Mouse (Mus musculus): ENCODE measurements around the gene Selenon. TPM values are rescaled to one million over a fixed set of nuclear protein-coding genes. Genes with fewer than 3 reads are reported as not detected.

Gene Selenon
- total RNA-seq, 2 experiments from 2014 or later: 4.9 to 6.1 TPM

DNA sequence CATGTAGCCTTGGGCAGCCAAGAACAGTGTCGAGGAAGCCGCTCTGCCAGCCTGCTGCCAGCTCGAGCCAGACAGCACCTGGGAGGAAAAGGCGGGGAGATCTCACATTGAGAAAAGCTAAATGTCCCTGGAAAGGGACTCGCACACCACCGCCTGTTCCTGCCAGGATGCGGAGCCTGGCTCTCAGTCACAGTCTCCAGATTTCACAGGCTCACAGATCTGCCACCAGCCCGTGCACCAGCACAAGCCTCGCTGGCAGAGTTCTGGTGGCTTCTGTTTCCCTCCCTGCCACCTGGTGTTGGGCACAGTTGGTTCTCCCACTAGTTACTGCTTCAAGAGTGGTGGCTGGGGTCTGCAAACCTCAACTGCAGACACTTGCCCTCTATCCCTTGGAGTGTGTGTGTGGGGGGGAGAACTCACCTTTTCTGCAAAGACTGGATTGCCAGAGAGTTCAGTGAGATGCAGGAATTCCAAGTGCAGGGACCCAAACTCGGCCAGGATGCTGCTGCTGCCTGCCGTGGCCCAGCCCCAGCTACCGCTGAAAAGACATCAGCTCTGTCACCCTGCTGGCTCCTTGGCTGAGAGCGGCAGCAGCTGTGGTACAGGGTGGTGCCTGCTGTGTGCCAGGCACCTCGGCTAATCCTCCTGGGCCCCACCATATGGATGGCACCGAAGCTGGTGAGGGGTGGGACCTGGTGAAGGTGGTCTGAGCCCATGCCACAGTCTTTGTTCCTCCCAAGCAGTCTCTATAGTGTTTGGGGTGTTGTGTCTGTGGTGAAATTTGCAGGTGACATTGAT, 28.6 kb upstream of the Selenon start:
- intact Hi-C loops (cut with DNase I): loop anchor here (5.0 kb wide), 1 partner anchor 132 kb away; no protein-coding TSS in a partner anchor
- no peak for DNase-seq

DNA sequence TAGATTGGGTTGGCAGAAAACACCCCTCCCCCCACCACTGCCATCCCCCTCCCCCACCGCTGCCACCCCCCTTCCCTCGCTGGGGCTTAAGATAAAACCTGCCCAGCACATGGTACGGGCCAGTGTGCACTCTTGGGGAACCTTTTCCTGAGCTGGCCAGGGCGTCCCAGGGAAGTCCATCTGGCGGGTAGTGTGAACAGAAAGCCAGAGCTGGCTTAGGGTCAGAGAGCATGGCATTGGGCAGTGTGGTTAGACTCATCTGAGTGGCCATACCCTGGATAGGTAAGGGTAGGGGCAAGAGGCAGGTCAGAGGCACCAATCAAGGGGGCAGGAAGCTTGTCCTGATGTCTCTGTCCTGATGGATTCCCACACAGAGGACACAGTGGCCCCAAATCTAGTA, 27.7 kb upstream of the Selenon start:
- intact Hi-C loops (cut with DNase I): loop anchor here (5.0 kb wide), 1 partner anchor 133 kb away; no protein-coding TSS in a partner anchor
- no peak for DNase-seq

- no peak for DNase-seq
- intact Hi-C loops (cut with DNase I): no loop called here
Measured at GRCm38 (mm10) chr4:134579212-134579611, 27.2 kb upstream of the Selenon start.

DNA sequence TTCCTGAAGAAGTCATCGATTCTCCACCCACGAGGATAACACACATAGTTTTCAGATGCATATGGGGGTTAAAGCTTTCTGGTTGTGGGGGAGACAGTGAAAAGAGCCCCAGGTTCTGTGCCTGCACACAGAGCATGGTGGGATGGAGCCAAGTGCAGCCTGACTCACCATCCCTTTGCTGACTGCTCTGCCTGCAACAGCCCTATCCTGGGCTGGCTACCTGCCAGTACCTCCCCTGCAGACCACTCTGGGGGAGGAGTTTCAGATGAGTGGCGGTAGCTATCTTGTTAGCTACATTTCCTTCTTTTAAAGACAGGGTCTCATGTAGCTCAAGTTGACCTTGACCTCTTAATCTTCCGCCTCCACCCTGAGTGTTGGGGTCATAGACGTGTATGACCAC, 26.4 kb upstream of the Selenon start:
- intact Hi-C loops (cut with DNase I): no loop called here
- DNase-seq: no peak

DNA sequence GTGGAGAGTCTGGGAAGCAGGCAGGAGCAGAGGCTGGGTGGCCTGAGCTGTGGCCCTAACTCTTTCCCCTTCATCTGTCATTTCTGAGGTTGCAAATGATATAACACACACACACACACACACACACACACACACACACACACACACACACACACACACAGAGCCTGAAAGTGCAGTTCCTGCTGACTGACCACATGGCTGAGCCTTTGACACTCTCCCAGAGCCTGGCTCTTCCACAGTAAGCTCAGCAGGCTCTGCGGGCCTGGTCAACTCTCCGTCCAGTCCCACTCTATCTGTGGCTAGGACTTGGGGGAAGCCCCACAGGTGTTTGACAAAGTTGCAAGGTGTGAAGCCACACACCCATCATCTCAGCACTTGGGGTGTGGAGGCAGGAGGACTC, 25.3 kb upstream of the Selenon start:
- DNase-seq: no peak
- intact Hi-C loops (cut with DNase I): no loop called here

DNA sequence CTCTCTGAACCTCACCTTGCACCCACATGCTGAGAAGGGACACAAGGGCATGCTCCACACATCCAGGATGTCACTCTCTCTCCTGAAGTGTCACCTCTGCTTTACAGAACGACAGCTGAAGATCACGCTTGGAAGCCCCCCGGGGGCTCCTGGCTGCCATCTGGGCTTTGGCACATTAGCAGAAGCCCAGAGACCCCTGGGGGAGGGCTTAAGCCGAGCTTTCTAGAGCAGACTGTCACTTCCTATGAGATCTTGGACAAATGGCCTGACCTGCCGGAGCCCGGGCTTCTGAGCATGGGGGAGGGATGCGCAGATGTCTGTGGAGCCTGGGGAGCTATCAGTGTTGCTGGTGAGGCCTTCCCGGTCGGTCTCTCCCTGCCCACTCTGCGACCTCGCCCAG, 23.5 kb upstream of the Selenon start:
- DNase-seq: no peak
- intact Hi-C loops (cut with DNase I): no loop called here

- intact Hi-C loops (cut with DNase I): no loop called here
- DNase-seq: no peak
Measured at GRCm38 (mm10) chr4:134572449-134573300, 20.7 kb upstream of the Selenon start.

- intact Hi-C loops (cut with DNase I): no loop called here
- no peak for DNase-seq
Measured at GRCm38 (mm10) chr4:134570704-134571451, 18.9 kb upstream of the Selenon start.

DNA sequence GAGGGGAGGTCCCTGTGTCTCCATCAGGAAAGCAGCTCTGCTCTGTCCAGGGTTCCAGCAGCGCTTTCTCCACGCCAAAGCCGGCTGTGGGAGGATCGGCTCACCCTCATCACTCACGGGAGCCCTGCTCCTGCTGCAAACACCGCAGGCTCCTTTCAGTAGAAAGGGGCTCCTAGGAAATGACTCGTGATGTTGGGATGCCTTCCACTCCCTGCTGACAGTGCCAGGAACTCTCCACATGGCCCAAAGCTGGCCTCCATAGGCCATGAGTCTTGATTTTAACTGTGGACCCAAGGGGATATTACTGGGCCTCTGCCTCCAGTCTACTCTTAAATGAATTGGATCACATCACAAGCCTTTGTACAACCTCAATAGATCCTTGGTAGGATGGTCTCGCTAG, 17.9 kb upstream of the Selenon start:
- no peak for DNase-seq
- intact Hi-C loops (cut with DNase I): loop anchor here (5.0 kb wide), 1 partner anchor 142 kb away; no protein-coding TSS in a partner anchor

GRCm38 (mm10) chr4:134569205-134569604, 17.2 kb upstream of the Selenon start:
- no peak for DNase-seq
- intact Hi-C loops (cut with DNase I): loop anchor here (5.0 kb wide), 1 partner anchor 143 kb away; no protein-coding TSS in a partner anchor

DNA sequence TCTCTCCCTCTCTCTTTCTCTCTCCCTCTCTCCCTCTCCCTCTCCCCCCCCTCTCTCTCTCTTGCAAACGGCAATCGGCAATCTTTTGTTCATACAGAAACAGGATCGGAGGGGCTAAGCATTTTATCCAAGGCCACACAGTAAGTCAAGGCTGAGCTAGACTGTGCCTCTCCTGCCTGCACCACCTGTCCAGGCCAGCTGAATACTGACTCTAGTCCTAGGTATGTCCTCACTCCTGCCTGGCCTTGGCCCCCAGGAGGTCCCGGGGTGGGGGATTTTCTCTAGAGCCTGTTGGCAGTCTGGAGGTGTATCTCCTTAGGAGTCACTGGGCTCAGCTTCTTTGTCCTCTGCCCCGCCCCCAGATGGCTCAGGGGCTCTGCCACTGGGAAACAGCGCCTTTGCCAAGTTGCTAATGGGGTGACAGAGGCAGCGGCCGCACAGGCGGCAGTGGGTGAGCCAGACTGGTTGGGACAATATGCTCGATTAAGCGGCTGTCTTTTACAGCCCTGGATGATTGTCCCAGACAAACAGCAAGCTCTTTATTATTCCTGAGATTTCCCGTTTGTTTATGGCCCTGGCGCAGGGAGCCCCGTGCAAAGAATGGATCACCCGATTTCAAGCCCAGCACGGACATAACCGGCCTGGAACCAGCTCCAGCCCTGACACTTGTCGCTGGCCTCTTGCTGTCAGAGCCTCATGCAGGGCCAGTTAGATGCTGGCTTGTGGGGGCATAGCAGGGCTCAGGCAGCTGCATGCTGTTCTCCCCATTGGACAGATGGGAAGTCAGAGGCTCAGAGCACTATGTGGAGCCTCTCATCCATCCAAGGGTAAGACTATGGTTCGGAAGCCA, 15.6 kb upstream of the Selenon start:
- intact Hi-C loops (cut with DNase I): loop anchor here (5.0 kb wide), 1 partner anchor 145 kb away; no protein-coding TSS in a partner anchor
- DNase-seq: no peak

- intact Hi-C loops (cut with DNase I): no loop called here
- DNase-seq: no peak
Measured at GRCm38 (mm10) chr4:134564093-134564492, 12.1 kb upstream of the Selenon start.

GRCm38 (mm10) chr4:134563624-134564023, 11.7 kb upstream of the Selenon start:
- intact Hi-C loops (cut with DNase I): no loop called here

DNA sequence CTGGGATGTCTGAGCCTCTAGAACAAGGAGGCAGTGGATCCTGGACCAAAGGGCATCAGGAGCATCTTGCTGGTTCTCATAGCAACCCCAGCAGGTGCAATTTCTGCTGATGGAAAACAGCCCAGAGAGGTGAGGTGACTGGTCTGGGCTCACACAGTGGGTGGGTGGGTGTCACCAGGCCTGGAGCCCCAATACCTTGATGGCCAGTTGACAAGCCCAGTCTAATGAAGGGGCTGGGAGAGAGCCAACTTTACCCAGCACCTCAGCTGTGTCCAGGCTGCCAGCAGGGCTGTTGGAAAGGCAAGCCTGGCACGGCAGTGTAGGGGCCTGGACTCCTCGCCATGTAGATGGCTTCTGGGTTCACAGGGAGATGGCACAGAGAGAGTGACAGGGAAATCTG, 10.0 kb upstream of the Selenon start:
- no peak for DNase-seq
- intact Hi-C loops (cut with DNase I): no loop called here

More at GRCm38 (mm10) chr4:134563624-134564023, 11.7 kb upstream of the Selenon start:
- no peak for DNase-seq

GRCm38 (mm10) chr4:134560699-134561098, 8.7 kb upstream of the Selenon start:
- DNase-seq: no peak
- intact Hi-C loops (cut with DNase I): no loop called here

- intact Hi-C loops (cut with DNase I): no loop called here
- DNase-seq: no peak
Measured at GRCm38 (mm10) chr4:134559154-134559553, 7.2 kb upstream of the Selenon start.

DNA sequence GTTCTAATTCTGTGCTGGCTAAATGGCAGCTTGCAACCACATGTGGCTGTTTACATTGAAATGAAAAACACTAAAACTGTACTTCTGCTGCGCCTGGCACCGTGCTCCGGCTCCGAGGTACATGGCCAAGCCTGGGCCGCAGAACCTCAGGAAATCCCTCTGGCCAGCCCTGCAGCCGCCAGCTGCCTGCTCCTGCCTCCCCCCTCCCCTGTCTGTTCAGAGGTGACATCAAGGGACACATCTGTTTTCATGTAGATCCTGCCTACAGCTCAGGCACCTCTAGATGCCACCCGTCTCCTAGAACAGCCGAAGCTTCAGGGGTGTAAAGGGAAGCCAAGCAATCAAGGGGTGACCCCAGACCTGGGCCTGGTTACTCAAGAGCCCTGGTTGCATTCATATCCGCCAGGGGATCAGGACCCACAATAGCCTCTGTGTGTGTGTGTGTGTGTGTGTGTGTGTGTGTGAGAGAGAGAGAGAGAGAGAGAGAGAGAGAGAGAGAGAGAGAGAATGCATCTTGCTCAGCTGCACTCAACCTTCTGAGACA, 6.7 kb upstream of the Selenon start:
- intact Hi-C loops (cut with DNase I): no loop called here
- DNase-seq: no peak

- intact Hi-C loops (cut with DNase I): no loop called here
- no peak for DNase-seq
Measured at GRCm38 (mm10) chr4:134557626-134558249, 5.8 kb upstream of the Selenon start.
